Mouse (Mus musculus) neutrophil, adult 5-6 weeks (primary cell): ENCODE measurements at regions not wholly inside any gene's neighbourhood (a gene's known extent, or its start where the extent isn't known, plus 50 kb on each side); places are given as distances from the start of the nearest gene placed in this dataset.
A peak's percentile ranks its signal among the peaks of the same experiment; 100 is the strongest.

Source experiments
- ATAC-seq: fragments of 151-379, 151-347 bp; 2 replicates; pipeline ENCODE4 v1.8.0; 2017; ENCODE audit warnings: mild to moderate bottlenecking, moderate TSS enrichment; ENCODE audit not compliant: insufficient number of reproducible peaks, poor library complexity, low FRiP score, severe bottlenecking; ENCODE audit errors: extremely low read depth

- ATAC-seq: no peak
Measured at GRCm38 (mm10) chr10:119031282-119032275, 161.6 kb upstream of the Dyrk2 start.

DNA sequence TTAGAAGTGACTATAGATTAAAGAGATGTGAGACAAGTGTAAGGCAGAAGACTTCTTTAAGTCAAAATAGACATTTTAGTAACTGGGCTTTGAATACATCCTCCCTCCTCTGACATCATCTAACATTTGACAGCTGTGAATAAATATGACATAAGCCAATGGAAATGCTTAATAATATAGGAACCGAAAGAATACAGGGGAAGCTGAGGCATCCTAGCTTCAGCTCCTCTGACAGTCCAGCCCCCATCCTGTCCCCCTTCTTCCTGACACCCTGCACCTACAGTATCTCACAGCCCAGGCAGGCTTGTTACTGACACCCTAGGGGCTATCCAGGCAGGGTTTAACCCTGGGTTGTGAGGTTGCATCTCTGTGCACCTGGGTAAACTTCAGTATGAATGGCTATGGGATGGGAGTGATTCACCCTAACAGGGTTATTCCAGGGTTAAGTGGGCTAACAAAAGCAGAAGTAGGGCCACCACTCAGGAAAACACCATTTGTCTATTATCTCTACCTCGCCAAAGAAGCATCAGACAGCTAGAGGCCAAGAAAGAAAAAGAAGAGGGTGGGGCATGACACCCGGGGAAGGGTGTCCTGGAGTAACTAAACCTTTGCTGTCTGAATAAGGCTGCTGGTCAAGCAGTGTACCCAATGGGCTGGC, 158.6 kb upstream of the Dyrk2 start:
- ATAC-seq: peak; percentile 66; the same call in 1 of the 2 replicates

GRCm38 (mm10) chr10:119027241-119027901, 157.4 kb upstream of the Dyrk2 start:
- ATAC-seq: no peak

DNA sequence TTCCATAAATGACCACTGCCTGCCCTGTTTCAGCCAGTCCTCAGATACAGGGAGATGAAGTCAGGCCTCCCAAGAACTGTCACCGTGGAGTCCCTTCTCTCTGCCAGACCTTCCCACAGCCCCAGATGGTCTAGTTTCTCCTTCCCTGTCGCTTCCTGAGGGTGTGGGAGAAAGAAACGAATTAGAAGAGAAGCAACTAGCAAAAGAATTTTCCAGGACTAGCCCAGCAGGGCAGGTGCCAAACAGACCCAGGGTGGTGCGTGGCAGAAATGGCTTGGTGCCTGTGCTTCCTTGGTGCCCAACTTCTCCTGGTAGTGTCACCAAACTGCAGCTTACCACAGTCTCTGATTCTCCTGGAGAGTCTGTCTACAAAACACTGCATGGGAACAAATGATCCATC, 156.3 kb upstream of the Dyrk2 start:
- no peak for ATAC-seq

- no peak for ATAC-seq
Measured at GRCm38 (mm10) chr10:119024425-119024824, 154.4 kb upstream of the Dyrk2 start.

DNA sequence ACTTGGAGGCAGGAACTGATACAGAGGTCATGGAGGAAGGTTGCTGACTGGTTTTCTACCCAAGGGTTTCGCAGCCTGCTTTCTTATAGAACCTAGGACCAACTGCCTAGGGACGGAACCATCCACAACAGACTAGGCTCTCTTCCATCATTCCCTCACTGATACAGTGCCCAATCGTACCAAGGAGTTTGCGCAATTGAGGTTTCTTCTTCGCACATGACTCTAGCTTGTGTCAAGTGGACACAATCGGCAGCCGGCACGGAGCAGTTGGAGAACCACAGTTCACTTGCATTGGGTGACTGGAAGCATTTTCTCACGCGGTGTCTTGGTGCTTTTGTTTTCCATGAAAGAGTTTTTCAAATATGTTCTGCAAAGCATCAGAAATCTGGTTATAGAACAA, 149.1 kb upstream of the Dyrk2 start:
- ATAC-seq: no peak

DNA sequence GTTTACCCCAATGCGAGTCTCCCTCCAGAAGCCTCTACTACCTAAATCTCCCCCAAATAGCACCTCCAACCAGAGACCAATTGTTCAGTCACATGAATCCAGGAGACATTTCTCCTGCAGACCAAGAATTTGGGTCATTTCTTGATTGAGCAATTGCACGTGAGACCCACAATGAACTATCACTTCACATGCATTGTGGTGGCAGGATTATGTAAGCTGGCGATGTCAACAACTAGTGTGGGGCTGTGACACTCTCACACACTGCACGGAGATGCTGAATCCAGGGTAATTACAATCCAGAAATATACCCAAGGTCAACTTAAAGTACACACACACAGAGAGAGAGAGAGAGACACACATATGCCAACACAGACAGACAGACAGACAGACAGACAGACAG, 148.5 kb upstream of the Dyrk2 start:
- ATAC-seq: no peak

- no peak for ATAC-seq
Measured at GRCm38 (mm10) chr10:119016104-119016503, 146.1 kb upstream of the Dyrk2 start.

DNA sequence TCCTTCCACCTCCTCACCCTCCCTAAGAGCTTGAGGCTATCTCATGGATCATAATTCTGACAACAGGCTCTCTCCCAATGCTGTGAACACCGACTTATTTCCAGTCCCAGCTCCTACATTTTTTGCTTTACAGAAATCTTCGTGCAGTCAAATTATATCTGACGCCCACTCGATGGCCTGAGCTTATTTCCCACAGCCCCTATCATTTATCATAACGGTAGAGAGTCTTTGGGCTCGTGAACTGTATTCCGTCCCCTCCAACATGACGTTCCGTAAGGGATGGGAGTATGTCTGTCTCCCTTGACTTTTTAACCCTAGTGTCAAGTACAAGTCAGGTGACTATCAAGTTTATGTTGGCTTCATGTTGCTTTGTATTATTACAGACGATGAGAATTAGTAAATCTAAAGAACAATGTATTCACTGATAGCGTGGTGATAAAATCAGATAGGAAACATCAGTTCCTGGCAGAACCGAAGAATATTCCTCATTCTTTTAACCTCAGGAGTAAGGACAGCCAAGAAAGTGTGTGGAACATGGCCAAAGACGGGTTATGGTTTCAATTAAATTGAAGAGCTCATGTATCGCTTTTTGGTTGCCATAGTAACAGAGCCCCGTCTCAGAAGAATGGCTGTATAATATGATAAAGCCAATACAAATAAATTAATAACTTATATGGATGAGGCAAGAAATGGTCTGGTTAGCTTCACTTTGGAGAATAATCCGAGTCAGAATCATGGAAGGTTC, 145.5 kb upstream of the Dyrk2 start:
- ATAC-seq: no peak

DNA sequence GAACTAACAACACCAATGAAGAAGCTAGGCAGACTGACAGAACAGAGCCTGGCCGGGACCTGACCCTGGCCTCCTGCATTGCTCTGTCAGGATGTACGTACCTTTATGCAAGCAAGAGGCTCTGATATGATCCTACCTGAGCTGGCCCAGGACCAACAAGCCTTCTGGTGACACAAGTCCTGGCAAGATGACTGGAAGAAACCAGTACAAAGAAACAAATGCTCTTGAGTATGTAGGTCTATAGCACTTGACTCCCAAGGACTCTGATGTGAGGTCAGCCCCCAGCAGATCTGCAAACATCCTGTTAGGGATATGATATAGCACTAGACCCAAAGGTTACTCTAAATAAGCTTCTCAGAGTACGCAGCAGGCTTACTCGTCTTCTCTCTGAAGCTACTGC, 144.7 kb upstream of the Dyrk2 start:
- no peak for ATAC-seq

DNA sequence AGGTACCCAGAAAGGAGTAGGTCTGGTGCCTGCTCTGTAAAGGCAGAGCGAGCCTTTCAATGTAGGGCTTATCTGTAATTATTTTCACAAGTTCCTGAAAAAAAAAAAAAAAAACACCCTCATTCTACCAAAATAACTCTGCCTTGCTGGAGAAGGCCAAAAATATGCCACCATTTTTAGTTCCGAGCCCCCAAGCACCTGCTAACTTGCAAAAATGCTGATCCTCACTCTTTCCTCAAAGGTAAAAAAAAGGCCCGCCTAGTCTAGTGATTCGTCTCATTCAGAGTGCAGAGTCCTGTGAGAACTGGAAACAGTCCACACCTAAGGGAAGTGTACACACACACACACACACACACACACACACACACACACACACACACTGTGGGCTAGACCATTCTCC, 143.7 kb upstream of the Dyrk2 start:
- no peak for ATAC-seq

DNA sequence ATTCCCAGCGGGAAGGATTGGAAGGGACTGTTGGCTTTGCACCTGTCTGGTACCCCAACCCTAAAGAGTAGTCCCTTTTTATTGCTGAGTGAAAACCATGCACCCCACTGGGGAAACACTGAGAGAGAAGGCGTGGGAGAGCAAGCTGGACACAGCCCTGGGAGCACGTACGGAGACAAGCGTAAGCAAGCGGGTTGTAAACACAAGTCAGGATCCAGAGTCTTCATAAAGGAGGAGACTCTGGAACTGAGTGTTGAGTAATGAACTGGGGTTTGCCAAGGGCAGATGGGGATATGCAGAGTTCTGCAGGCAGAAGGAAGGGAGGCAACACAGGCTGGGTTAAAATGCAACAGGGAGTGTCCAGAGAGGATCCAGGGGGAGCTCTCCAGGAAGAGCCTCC, 141.5 kb upstream of the Dyrk2 start:
- ATAC-seq: no peak

DNA sequence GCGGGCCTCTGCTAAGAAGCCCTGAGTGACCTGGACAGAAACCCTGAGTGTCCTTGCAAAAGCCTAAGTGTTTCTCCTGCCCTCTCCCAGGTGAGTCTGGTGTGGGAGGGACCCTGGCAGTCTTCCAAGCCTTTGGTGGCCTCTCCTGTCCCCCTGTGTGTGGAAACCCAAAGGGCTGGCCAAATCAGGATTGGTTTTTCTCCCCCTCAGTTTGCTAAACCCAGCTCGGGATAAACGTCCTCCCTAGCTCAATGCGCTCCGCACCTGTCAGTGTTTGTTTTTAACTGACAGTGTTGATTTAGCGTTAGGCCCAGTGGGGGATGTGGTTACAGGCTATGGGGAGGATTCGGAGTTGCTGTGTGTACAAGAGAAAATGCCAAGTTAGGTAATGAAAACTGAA, 140.9 kb upstream of the Dyrk2 start:
- ATAC-seq: no peak

DNA sequence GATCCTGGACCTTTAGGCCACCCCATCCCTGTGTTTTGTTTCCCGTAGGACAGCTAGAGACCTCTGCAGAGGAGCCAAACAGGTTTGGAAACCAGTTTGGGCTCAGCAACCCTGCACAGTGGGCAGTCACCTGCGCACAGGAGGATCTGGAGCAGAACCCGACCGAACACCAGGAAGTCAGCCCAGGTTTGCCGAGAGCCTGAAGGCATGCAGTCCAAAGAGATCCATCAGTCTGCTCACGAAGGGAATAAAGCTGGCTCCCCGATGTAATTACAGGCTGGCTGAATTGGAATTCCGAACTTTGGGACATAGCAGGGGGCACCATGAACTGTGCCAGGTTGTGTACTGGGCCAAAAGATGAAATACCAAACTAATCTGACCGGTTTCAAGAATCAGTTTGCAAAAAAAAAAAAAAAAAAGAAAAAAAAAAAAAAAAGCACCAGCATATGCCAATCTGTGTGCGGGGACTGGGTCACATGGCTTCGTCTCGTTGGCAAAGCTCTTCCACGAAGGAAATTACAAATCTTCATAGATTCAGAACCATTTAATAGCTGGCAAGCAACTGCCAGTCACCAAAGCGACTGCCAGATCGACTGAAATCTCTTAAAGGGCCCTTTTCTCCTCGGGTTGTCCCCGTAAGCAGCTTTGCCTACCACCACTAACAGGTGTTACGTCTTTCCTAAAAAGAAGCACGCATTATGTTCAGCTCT, 137.0 kb upstream of the Dyrk2 start:
- no peak for ATAC-seq

- peak; percentile 49; the same call in 1 of the 2 replicates for ATAC-seq
Measured at GRCm38 (mm10) chr10:119005491-119005890, 135.5 kb upstream of the Dyrk2 start.

- no peak for ATAC-seq
Measured at GRCm38 (mm10) chr10:119004426-119004825, 134.4 kb upstream of the Dyrk2 start.

- ATAC-seq: no peak
Measured at GRCm38 (mm10) chr10:119003839-119004238, 133.8 kb upstream of the Dyrk2 start.

DNA sequence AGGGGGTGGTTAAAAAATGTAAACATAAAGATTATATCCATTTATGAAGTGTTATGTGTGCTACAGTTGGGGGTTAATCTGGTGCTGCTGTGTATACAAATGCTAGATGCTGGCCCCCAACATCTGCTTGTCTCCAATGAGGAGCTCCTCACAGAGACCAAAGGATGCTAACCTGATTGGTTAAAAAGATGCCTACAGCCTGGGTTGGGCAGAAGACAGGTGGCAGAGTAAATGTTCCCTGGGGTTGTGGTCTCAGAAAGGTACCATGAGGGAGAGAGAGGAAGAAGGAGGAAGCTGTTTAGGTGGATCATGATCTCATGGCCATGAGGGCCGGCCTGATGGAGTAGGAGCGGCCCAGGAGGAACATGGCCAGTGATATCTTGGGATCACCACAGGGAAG, 133.0 kb upstream of the Dyrk2 start:
- ATAC-seq: no peak
